Mouse (Mus musculus) gastrocnemius, postnatal 25 days (tissue): ENCODE data around the gene Gm13101. TPM values are rescaled to one million over a fixed set of nuclear protein-coding genes. Genes with fewer than 3 reads are reported as not detected.
"Not testable (repeated sequence)": the region's sequence is repeated elsewhere in the genome, so short reads cannot be mapped to it uniquely, and the experiment has no call there.

Source experiments
- DNase-seq: peaks from one replicate; pipeline ENCODE4 v3.0.0; 2022
- long read RNA-seq, 2 experiments: library from polyadenylated mRNA; stranded (forward); transcript quantifications; one replicate each; pipeline ENCODE4 v2.0.0; 2021
- total RNA-seq, 2 experiments: library from RNA; stranded (reverse); gene quantifications; 1 replicate in 1 of 2; 2 replicates in 1 of 2; pipeline ENCODE4 v1.2.3; 2021

Gene Gm13101
- not detected for total RNA-seq
- long read RNA-seq, experiment 1: 0 reads
- long read RNA-seq, experiment 2: 0 reads

- DNase-seq: not testable (repeated sequence)
Measured at GRCm38 (mm10) chr4:143966850-143967249, at the start of gene Gm13101. Gene Gm13101, minus strand, starts transcription at chr4:143966950.

- DNase-seq: not testable (repeated sequence)
Measured at GRCm38 (mm10) chr4:143994269-143994668, 27.5 kb upstream of the Gm13101 start, which contains the start of gene Pramef17. Gene Pramef17, minus strand, starts transcription at chr4:143994369.

GRCm38 (mm10) chr4:143988126-143988525 is 21.4 kb upstream of the Gm13101 start:
- DNase-seq: peak; percentile 38

- not testable (repeated sequence) for DNase-seq
Measured at GRCm38 (mm10) chr4:143987475-143987941, 20.8 kb upstream of the Gm13101 start.

- DNase-seq: peak; percentile 7
Measured at GRCm38 (mm10) chr4:143985733-143986132, 19.0 kb upstream of the Gm13101 start.

- DNase-seq: not testable (repeated sequence)
Measured at GRCm38 (mm10) chr4:143985165-143985564, 18.4 kb upstream of the Gm13101 start.

GRCm38 (mm10) chr4:143983446-143983845 is 16.7 kb upstream of the Gm13101 start:
- not testable (repeated sequence) for DNase-seq

- not testable (repeated sequence) for DNase-seq
Measured at GRCm38 (mm10) chr4:143950916-143951315, 15.8 kb downstream of the Gm13101 start, which contains the start of gene Pramef25. Gene Pramef25, minus strand, starts transcription at chr4:143951016.

Other genes starting within 250 kb of the Gm13101 start
- gene Gm13078, start 247.5 kb downstream of the Gm13101 start, total RNA-seq: not detected
- gene Gm13023, start 177.6 kb downstream of the Gm13101 start, total RNA-seq: not detected
- not detected for gene Gm13084, start 150.9 kb downstream of the Gm13101 start, total RNA-seq
- gene Gm13103, start 120.5 kb downstream of the Gm13101 start, total RNA-seq: not detected
- not detected for gene Pramef6, start 66.6 kb downstream of the Gm13101 start, total RNA-seq
- not detected for gene Pramef25, start 15.9 kb downstream of the Gm13101 start, total RNA-seq
- not detected for gene Pramef17, start 27.4 kb upstream of the Gm13101 start, total RNA-seq
- gene Pramel4, start 92.2 kb upstream of the Gm13101 start, total RNA-seq: not detected
- not detected for gene Gm13102, start 139.5 kb upstream of the Gm13101 start, total RNA-seq
- gene Oog3, start 195.7 kb upstream of the Gm13101 start, total RNA-seq: not detected
- gene Oog2, start 223.8 kb upstream of the Gm13101 start, total RNA-seq: not detected
- not detected for gene C87977, start 246.4 kb upstream of the Gm13101 start, total RNA-seq